Mouse (Mus musculus) olfactory bulb, adult 2 months (tissue): ENCODE measurements around the gene Tmem192. TPM values are rescaled to one million over a fixed set of nuclear protein-coding genes. Genes with fewer than 3 reads are reported as not detected.

ENCODE experiments used
- H3K27ac ChIP-seq: fragments of 200-500 bp; 2 replicates; pipeline ENCODE4 v1.5.1; 2012; ENCODE audit warnings: low read depth, low read length; ENCODE audit not compliant: insufficient read depth
- H3K4me1 ChIP-seq: fragments of 200-500 bp; 2 replicates; pipeline ENCODE4 v1.6.1; 2012; ENCODE audit warnings: low read length; ENCODE audit not compliant: control insufficient read depth, insufficient read depth
- H3K4me3 ChIP-seq: fragments of 200-500 bp; 2 replicates; pipeline ENCODE4 v1.5.1; 2012; ENCODE audit warnings: mild to moderate bottlenecking, low read depth, low read length, moderate library complexity; ENCODE audit not compliant: insufficient read depth
- CTCF ChIP-seq: fragments of 200-500 bp; IDR thresholded peaks from 2 replicates; pipeline ENCODE4 v1.5.1; 2012; ENCODE audit warnings: low read depth, mild to moderate bottlenecking, low read length, moderate library complexity; ENCODE audit not compliant: insufficient read depth
- POLR2A ChIP-seq: fragments of 200-500 bp; IDR thresholded peaks from 2 replicates; pipeline ENCODE4 v1.6.1; 2012; ENCODE audit warnings: mild to moderate bottlenecking, low read depth, low read length, moderate library complexity; ENCODE audit not compliant: insufficient read depth
- WGBS: fragments of 180-500 bp; shearing (Covaris S2); methylation state at CpG from one replicate; pipeline ENCODE4 v1.1.7; 2018; 5-methylcytosine and 5-hydroxymethylcytosine counted together
- polyA plus RNA-seq: library from polyadenylated mRNA; stranded (reverse); fragments of >200 nt; gene quantifications from 2 replicates; pipeline ENCODE4 v1.2.4, GENCODE M21; 2012; ENCODE audit warnings: low replicate concordance; ENCODE audit not compliant: missing spikeins, insufficient read depth, insufficient read length

Tmem192 gene
- polyA plus RNA-seq, 1 experiment = not detected

DNA sequence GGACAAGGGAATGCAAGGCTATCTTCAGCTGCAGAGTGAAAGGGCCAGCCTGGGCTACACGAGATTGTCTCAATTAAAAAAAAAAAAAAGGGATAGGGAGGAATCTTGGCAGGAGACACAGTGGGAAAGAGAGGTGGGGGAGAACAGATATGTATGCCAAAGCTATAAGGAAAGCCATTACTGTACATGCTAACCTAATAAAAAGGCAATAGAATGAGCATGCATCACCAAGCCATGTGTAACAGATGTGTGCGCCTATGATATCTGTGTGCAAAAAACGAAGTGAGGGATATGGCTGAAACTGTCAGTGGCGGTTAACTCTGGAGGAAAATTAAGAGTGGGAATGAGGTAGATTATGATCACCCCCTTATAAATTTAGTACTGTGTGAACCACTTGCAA, 21.2 kb upstream of the Tmem192 start:
- Histone ChIP-seq H3K4me1 (no peaks in the 10 kb centered on the region), H3K27ac (no peak overlapping the region), H3K4me3 (no peak overlapping the region)
- TF ChIP-seq CTCF (no peak), POLR2A (no peak)
- 90% methylated on average over 4 of the region's 4 CpGs for WGBS

DNA sequence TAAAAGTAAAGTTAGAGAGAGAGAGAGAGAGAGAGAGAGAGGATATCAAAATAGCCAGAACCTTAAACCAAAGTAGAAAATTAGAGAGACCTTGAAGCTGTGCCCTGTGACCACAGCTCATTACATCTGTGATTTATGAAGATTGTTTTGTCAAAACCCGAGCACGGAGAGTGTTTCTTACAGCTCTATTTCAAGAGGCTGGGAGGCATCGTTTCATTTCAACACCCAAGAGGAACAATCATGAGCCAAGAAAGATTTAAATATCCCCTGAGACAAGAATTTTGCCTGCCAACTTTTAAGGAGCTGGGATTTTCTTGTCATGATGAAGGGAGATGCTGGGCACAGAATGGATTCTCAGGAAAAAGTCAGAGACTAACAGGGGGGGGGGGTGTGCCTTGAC, 20.6 kb upstream of the Tmem192 start:
- Histone ChIP-seq H3K27ac (no peak overlapping the region), H3K4me1 (no peaks in the 10 kb centered on the region), H3K4me3 (no peak overlapping the region)
- WGBS = 48% methylated on average over 3 of the region's 3 CpGs
- no peak for TF ChIP-seq POLR2A
- TF ChIP-seq CTCF = no peak

DNA sequence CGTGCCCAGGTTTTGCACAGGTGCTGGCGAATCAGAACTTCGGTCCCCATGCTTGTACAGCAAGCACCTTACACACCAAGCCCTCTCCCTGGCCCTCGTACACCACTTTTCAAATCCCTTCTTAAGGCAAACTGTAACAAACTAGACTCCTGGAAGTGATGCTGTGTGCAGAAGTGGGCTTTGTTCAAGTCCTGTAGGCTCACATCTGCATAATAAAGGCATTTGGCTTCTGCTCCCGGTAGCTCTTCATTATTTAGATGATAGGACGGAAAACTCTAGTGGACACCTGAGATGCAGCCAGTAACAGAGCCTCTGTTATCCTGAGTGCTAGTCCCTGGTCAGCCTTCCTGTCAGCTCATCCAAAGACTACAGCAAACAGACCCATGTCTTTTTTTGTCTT, 18.0 kb upstream of the Tmem192 start:
- TF ChIP-seq CTCF (no peak), POLR2A (no peak)
- no peak overlapping the region for H3K27ac ChIP-seq
- 77% methylated on average over 6 of the region's 6 CpGs for WGBS
- H3K4me1 ChIP-seq = no peaks in the 10 kb centered on the region
- no peak overlapping the region for H3K4me3 ChIP-seq

DNA sequence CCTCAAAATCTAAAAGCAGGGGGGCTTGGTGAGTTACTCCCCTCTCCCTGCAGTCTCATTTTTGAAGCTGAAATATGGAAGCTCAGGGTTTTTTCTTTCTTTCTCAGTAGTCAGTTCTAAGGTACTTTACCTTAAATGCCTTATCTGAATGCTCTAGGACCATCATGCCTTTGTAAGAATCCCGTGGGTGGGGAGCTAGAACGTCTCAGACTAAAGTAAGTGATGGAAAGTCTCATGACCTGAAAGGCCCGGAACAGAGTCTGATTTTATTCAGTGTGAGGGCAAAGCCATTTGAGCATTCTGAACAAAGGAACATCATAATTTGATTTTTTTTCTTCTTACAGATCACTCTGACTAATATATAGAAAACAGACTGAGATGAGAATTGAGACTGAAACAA, 12.0 kb upstream of the Tmem192 start:
- no peak overlapping the region for H3K4me3 ChIP-seq
- TF ChIP-seq CTCF = no peak
- no peak for TF ChIP-seq POLR2A
- 61% methylated on average over 3 of the region's 3 CpGs for WGBS
- H3K4me1 ChIP-seq = no peaks in the 10 kb centered on the region
- no peak overlapping the region for H3K27ac ChIP-seq

DNA sequence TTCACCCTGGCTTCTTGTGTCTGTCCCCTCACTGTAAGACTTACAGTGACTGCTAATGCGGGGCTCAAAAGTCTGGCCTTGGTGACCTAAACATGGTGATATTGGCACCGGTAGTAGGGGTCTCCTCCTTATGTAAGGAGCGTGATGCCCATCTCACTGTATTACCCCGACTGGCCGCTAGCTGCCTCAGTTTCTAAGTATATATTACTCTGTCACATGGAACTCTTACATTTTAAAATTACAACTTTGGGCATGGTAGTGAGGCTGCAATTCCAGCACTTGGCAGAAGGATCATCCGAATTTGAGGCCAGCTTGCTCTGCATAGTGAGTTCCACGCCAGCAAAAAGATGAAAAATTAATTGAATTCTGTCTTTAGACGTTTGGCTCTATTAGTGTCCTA, 6.0 kb upstream of the Tmem192 start:
- Histone ChIP-seq H3K4me1 (peaks cover 7% of the 10 kb centered on the region), H3K4me3 (no peak overlapping the region), H3K27ac (no peak overlapping the region)
- TF ChIP-seq POLR2A (no peak), CTCF (no peak)
- WGBS = 69% methylated on average over 8 of the region's 8 CpGs

DNA sequence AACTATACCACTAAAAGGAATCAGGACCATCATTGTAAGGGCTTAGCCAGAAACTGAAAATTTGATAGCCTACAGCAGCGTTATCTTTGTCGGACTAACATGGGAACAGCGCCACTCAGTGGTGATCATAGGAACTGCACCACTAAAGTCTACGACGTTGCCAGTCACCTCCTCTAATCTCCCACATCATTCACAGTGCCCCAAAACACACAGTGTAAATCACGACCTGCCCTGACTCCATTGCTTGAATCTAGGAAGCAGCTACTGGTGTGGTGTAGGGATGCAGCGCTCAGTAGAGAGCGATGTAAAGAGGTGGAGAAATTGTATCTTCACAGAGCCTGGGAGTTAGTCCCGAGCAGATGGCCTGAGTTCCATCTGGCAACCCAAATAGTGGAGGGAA, 5.5 kb upstream of the Tmem192 start:
- peaks cover 7% of the 10 kb centered on the region for H3K4me1 ChIP-seq
- TF ChIP-seq POLR2A (no peak), CTCF (no peak)
- no peak overlapping the region for H3K27ac ChIP-seq
- H3K4me3 ChIP-seq = no peak overlapping the region
- WGBS = 9% methylated on average over 9 of the region's 9 CpGs

DNA sequence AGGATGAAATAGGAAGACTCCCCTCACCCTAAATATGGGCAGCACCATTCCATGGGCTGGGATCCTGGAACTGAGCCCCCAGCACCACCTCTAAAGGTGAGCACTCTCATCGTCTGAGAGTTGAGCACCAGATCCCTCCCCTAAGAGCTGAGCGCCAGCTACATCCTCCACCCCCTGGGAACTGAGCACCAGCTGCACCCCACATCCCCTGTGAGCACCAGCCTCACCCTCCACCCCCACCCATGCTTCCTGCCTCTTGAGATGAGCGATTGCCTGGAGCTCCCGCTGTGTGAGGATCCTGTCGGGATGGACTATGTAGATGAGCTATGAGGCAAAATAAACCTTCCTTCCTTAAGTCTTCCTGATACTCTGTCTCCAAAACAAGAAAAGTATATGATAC, 4.0 kb upstream of the Tmem192 start:
- H3K4me1 ChIP-seq = peaks cover 7% of the 10 kb centered on the region
- H3K27ac ChIP-seq = no peak overlapping the region
- WGBS = 15% methylated on average over 5 of the region's 5 CpGs
- H3K4me3 ChIP-seq = no peak overlapping the region
- TF ChIP-seq CTCF (no peak), POLR2A (no peak)

DNA sequence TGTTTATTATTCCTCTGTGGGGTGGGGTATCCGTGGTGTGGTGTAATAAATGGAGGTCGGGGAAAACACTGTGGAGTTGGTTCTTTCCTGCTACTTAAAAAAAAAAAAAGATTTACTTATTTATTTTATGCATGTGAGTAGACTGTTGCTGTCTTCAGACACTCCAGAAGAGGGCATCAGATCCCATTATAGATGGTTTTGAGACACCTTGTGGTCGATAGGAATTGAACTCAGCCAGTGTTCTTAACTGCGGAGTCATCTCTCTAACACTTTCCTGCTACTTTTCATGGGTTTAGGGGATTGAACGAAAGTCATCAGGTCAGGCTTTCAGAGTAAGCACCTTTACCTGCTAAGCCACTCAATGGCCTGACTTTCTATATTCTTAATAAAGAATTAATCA, 2.2 kb upstream of the Tmem192 start:
- WGBS = 27% methylated on average over 5 of the region's 5 CpGs
- Histone ChIP-seq H3K4me1 (peaks cover 9% of the 10 kb centered on the region), H3K27ac (no peak overlapping the region), H3K4me3 (no peak overlapping the region)
- TF ChIP-seq CTCF (no peak), POLR2A (no peak)

DNA sequence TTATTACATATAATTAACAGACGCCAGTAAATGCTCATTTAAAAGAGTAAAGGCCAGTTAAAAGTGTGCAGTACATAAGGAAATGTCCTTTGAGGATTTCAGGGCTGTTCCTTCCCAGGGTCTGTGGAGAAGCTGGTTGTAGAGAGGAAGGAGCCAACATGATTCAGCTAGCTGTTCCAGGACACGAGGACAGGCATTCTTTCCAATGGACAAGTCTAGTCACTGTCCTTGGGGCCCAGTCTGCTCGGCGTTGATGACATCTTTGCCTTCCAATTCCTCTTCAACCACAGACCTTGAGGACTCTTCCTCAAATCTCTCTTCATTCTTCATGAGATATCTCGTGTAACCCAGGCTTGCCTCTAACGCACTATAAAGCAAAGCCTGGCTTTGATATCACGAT, 1.4 kb upstream of the Tmem192 start:
- TF ChIP-seq CTCF (no peak), POLR2A (no peak)
- peaks cover 9% of the 10 kb centered on the region for H3K4me1 ChIP-seq
- no peak overlapping the region for H3K27ac ChIP-seq
- 79% methylated on average over 7 of the region's 7 CpGs for WGBS
- H3K4me3 ChIP-seq = no peak overlapping the region

DNA sequence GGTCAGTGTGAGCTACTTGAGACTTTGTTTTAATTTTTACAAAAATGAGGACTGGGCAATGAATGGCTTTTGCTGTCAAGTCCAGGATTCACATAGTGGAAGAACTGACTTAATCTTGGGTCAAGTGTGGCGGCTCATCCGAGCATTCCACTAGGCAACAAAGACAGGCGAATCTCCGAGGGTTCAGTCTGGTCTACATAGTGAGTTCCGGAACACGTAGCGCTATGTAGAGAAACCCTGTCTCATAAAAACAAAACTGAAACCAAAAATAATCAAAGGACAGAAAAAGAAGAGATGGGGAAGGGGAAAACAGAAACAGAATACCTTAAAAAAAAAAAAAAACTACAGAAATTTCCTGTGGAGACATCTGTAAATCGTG, 555 bp upstream of the Tmem192 start:
- TF ChIP-seq POLR2A (no peak), CTCF (no peak)
- WGBS = 41% methylated on average over 8 of the region's 8 CpGs
- Histone ChIP-seq H3K27ac (no peak overlapping the region), H3K4me3 (no peak overlapping the region), H3K4me1 (peaks cover 9% of the 10 kb centered on the region)

DNA sequence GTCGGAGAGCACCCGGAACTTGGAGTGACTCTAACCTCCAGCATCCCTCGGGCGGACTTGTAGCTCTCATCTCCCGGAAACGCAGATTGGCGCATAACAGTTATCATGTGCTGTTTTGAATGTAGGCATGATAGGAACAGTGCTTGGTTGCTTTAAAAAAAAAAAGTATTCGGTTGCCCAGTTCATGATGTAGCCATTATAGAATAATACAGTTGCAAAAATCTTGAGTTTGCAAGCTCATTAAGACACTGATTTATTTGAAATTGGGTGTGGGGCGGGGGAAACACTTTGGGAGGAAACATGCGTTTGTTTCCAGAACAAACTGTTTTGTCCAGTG, 681 bp downstream of the Tmem192 start:
- 3% methylated on average over 10 of the region's 10 CpGs for WGBS
- peak overlapping the region; percentile 99 for H3K4me3 ChIP-seq
- no peak for TF ChIP-seq CTCF
- TF ChIP-seq POLR2A = no peak
- H3K27ac ChIP-seq = peak overlapping the region; percentile 65
- H3K4me1 ChIP-seq = peaks cover 6% of the 10 kb centered on the region
